Mouse (Mus musculus) cerebellum, adult 8-10 months (tissue): ENCODE data around the gene Zfp493.
A peak's percentile ranks its signal among the peaks of the same experiment; 100 is the strongest.
"Not testable (repeated sequence)": the region's sequence is repeated elsewhere in the genome, so short reads cannot be mapped to it uniquely, and the experiment has no call there.

Source experiments
- DNase-seq: peaks from one replicate; pipeline ENCODE4 v3.0.0; 2022

Gene Zfp493

DNA sequence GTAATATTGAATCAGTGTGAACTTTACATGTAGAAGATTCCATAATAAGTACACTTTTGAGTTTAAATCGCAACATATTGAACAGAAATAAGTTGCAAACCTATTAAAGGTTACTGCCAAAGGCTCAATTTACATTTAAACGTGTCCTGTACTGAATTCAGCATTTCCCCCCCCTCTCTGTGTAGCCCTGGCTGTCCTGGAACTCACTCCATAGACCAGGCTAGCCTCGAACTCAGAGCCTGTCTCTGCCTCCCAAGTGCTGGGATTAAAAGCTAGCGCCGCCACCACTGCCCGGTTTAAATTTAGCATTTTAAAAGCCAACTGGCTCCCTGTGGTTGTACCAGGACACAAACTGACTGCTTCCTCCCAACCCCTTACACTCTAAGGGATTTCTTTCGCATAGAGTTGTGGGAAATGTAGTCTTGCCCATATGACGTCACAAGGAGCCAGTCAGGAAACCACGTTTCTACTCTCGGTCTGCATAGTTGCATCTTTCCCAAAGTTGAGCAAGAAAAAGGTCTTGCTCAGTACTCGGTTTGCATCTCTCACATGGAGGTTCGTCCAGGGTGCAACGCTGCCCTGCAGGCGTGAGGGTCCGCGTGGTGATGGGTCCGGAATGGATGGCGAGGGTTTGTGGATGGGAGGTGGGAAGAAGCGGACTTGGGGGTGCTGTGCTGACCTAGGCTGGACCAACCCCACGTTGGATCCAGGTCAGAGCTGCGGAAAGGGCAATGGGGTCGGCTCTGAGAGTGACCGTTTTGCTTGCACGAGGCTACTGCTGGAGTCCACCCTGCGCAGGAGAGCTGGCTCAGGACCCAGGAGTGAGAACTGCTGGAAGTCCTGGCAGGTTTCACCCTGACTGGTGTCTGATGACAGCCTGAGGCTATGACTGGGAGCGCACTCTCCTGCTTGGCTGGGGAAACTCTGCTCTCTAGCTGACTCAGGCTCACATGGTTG lies at the start of gene Zfp493:
Gene Zfp493 (plus strand): TSS at position 429 of the 957 bp plus-strand sequence.
- DNase-seq: peak; percentile 66

DNA sequence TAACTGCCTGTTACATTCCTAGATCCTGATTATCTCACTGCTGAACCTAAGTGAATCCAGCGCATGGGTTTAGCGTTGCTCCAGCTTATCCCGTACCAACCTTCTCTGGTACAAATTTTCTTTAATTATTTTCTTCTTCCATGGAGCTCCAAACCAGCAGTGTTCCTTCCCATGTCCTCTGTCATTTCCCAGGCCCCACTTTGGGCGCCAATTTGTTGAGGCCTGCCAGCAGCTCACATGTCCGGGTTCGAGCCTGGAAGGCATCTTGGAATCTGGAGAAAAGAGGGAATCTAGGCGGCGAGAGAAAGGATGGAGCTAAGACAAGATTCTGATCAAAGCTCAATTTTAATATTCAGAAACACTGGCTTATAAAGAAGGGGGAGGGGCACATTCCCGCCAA lies 45.1 kb upstream of the Zfp493 start:
- DNase-seq: not testable (repeated sequence)

DNA sequence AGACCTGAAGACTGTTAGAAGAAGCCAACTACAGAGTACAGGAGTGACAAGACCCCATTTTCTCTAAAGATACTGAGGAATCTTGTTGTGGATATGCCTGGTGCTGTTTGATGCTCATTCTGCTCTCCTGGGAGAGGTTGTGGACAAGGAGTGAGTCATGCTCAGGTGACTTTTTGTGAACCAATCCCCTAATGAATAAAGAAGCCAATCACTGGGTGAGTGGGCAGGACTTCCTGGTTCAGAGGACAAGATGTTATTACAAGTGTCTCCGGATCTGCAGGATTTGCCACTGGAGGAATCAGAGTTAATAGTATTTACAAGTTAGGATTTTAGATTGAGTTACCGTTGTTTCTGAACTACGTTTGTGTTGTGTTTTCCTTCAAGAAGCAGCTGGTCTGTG lies 36.6 kb upstream of the Zfp493 start:
- no peak for DNase-seq

DNA sequence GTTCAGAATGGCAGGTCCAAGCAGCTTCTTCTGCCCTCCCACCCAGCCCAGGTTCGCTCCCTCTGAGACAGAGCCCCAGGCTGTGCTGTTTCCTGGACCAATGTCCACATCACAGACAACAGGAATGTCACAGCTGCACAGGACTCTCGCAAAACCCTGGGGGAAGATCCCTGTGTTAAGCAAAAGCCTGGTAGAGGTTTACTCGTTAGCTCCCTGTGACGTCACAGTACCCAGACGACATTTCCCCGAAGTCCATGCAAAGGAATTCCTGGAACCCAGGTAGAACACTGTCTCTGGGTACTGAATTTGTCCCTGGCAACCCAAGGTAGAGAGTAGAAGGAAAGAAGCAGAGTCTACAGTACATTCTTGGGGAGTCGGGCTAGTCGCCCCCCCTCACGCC lies 35.6 kb upstream of the Zfp493 start:
- DNase-seq: no peak

DNA sequence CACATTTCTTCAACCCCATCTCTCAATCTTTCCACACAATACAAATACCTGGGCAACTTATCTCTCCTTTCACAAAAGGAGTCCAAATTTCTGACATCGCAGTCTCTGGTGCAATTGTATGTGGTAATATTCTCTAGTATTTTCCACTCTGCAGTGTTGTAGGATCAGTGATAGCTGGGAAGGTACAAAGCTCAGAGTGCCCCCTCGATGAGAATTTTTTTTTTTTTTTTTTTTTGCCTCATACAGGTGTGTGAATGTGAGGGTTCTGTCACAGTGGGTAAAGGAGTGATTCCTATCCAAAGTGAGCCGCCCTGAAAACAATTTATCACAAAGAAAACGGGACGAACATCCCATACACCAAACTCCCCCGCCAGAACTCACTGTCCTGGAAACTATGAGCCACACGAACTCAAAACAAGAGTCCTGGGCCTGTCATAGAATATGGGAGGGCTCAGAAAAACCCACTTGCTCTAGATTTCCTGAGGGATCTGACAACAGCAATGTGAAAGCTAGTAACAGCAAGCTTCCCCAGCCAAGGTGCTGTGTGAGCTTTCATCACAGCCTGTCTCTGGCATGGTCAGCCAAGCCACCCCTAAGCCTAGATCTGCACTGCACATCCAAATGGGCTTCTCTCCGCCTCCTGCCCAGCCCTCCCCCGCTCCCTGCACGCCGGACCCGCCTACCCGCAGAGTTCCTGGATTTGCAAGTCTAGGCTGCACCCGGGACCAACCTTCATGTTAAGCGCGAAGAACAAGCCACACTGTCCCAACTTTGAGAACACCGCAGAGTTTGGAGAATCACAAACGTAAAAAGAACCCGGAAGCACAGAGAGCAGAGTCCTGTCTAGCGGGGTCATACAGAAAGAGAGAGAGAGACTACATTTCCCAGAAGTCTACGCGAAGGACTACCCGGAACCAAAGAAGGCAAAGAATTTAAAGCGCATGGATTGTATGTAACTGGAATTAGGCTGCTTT lies 24.9 kb upstream of the Zfp493 start, which contains the start of gene Zfp85:
Gene Zfp85 (minus strand): TSS at position 896 of the 974 bp plus-strand sequence.
- peak; percentile 60 for DNase-seq

DNA sequence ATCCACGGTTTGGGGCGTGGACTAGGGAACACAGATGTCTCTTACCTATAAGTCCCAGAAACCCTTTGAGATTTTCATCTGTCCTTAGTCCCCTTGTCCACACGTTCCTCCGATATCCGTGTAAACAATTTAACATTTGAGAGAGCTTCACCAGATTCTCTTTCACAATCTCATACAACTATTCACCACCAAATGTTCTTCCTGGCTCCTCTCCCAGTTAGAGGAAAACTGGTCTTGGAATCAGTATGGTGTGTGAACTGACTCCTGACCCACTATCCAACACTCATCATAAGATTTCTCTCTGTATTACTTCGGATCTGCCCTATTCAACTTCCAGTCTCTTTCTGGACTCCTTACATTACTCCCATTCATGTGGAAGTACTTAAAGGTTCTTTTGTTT lies 23.7 kb upstream of the Zfp493 start:
- DNase-seq: no peak

DNA sequence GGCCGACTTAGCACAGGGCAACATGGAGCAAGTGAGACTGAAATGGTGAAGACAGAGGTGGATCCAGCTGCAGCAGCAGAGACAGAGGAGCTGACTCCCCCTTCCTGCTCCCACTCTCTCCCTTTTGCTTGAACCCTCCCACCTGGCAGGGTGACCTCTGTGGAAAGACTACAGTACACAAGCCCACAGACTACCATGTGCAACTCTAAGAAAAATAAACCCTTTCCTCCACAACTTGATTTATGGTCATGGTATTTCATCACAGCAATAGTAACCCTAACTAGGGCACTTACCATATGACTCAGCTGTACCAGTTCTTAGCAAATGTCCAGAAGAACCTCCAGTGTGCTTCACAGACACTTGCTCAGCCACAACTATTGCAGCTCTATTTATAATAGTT lies 19.5 kb upstream of the Zfp493 start:
- DNase-seq: no peak

DNA sequence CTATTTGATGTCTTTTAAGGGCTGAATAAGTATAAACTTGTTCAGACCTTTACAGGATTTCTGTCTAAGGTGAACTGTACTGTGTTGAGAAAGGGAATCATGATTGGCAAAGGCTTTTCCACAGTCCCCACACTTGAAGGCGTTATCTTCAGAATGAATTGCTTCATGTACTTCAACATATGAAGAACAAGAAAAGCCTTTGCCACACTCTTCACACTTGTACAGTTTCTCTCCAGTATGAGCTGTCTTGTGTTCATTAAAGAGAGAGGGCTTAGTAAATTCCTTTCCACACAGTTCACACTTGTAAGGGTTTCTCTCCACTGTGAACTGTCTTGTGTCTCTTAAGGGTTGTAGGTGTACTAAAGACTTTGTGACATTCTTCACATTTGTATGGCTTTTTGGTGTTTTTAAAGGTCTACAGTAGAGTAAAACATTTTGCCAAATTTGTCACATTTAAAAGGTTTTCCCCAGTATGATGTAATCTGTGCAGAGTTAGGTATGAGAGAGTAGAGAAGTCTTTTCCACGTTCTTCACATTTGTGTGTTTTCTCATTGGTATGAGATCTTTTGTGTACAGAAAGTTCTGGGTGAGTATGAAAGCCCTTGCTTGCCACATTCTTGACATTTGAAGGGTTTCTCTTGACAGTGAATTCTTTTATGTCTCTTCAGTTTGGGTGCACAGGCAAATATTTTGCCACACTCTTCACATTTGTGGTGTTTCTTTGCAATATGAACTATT lies 16.3 kb upstream of the Zfp493 start:
- DNase-seq: no peak

DNA sequence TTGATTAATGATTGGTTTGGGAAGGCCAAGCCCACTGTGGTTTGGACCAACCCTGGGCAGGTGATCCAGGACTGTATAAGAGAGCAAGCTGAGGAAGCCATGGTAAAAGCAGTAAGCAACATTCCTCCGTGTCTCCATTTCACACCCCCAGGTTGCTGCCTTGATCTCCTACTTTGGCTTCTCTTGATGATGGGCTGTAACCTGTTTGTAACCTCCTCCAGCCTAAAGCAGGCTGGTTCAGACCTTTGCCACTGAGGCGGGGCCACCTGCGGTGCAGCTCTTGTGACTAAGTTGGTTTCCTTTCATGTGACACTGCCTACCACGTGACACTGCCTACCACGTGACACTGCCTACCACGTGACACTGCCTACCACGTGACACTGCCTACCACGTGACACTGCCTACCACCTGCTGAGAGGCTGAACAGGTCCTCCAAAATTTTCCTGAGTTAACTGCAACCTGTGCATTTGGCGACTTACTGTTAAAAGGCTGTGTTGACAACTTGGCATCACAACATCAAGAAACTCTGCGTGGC lies 12.5 kb downstream of the Zfp493 start:
- no peak for DNase-seq

DNA sequence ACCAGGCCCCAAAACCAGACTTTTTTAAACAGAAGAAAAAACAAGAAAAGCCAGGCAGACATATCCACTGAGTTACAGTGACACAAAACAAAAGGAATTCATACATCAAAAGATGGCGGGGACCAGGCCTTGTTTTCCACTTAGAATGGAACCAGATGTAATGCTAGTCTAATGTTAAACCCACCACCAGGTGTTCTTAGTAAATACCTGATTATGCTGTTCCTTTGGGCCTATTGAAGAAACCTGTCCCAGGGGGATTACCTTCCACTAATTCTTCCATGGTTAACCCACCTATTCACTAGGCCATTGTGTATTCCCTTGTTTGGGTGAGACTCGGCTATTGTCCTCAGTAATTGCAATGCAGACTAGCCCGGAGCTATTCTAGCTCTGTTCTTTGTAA lies 19.1 kb downstream of the Zfp493 start:
- DNase-seq: no peak

DNA sequence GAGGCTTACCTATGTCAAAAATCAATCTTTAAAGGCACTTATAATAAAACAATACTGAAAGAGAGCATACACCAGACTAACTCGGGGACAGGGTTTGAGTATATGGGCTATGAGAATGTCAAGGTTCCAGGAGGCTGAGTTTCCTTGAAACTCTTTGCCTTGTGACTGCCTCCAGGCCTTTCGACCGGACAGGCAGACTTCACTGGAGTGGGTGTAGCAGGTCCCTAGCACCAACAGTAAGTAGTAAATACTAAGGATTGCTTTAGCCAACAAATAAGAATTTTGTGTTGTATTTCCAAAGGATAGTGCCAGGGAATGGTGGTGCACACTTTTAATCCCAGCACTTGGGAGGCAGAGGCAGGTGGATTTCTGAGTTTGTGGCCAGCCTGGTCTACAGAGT lies 19.7 kb downstream of the Zfp493 start:
- not testable (repeated sequence) for DNase-seq

DNA sequence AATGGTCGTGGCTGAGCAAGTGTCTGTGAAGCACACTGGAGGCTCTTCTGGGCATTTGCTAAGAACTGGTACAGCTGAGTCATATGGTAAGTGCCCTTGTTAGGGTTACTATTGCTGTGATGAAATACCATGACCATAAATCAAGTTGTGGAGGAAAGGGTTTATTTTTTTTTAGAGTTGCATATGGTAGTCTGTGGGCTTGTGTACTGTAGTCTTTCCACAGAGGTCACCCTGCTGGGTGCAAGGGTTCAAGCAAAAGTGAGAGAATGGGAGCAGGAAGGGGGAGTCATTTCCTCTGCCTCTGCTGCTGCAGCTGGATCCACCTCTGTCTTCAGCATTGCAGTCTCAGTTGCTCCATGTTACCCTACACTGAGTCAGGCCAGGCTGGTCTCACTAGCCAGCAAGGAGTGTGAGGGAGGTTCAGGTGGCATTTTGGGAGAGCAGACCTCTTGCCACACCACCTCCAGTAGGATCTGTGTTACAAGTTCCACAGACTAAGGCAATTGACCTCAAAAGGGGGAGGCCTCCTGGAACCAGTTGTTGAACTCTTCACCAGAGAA lies 32.2 kb downstream of the Zfp493 start:
- no peak for DNase-seq

DNA sequence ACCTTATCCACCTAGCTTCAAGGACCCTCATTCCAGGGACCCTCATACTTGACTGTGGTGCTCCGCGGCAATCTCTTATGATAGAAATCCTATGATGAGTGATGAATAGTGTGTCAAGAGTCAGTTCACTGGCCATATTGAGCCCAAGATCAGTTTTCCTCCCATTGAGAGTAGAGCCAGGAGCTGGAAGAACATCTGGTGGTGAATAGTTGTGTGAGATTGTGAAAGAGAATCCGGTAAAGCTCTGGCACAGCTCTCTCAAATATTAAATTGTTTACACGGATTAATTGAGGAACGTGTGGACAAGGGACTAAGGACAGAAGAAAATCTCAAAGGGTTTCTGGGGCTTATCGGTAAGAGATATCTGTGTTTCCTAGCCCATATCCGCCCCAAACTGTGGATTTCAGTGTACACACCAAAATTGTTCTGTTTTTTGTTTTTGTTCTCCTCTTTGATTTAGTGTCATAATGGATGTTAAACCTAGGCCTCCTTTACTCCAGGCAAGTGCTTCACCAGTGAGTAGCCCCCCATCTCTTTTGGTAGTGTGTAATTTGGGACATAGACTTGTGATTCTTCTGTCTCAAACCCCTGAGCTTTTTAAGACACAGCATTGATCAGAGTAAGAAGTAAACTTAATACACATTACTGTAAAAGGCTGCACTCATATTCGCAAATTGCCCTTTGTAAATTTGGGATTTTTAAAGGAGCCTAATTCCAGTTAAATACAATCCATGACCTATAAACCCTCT lies 33.6 kb downstream of the Zfp493 start:
- no peak for DNase-seq

DNA sequence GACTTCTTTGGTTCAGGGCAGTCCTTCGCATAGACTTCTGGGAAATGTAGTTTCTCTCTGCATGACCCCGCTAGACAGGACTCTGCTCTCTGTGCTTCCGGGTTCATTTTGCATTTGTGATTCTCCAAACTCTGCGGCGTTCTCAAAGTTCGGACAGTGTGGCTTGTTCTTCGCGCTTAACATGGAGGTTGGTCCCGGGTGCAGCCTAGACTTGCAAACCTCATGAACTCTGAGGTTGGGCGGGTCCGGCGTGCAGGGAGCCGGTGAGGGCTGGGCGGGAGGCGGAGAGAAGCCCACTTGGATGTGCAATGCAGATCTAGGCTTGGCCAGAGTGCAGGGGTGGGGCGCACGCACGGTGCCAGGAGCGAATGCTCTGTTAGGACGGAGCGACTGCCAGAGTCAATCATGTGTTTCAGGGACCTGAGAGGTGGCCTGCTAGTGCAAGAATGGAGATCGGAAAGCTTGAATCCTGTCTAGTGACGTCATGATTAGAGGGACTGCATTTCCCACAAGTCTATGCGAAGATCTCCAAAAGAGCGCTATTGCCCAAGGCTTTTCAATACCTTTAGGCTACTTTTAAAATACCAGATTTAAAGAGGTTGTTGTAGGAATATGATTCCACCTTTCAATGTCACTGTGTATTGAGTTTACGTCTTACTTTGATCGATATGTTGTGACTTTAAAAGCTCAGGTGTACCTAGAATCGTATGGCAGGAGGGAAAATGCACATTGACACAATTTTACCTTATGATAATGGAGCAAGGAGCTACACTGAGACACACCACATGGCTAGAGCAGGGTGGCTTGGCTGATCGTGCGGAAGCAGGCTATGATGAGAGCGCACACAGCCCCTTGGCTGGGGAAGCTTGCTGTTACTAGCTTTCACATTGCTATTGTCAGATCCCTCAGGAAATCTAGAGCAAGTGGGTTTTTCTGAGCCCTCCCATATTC lies 34.5 kb downstream of the Zfp493 start, which contains the start of gene Zfp273:
Gene Zfp273 (plus strand): TSS at position 31 of the 951 bp plus-strand sequence.
- peak; percentile 78 for DNase-seq

DNA sequence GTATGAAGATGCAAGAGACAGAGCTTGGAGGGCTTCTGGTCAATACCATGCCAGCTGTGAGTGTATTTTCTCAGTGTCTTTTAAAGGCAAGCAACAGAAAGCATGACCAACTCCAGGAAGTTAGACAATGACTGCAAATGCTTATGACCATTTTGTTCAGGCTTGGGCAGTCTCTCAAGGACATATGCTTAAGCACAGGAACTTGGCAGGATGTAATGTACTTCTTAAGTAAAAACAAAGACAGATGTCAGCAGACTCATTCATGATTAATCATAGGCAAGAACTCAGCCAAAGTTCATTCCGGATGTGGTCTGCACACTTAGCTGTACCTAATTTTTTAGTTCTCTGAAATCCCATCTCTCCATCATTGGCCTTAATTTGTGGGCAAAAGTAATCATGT lies 39.1 kb downstream of the Zfp493 start:
- DNase-seq: no peak

DNA sequence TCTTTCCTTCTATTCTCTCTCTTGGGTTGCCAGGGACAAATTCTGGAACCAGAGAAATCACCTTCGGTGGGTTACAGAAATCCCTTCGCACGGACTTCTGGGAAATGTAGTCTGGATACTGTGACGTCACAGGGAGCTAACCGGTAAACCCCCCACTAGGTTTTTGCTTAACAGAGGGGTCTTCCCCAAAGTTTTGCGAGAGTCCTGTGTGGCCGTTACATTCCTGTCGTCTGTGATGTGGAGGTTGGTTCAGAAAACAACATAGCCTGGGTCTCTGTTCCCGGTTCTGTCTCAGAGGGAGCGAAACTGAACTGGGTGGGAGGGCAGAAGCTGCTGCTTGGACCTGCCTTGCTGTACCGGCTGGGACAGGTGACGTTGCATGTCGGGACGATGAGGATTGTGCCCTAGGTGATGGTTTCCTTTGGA lies 51.4 kb downstream of the Zfp493 start, which contains the start of gene Gm10037:
Gene Gm10037 (plus strand): TSS at position 196 of the 426 bp plus-strand sequence.
- DNase-seq: peak; percentile 57

DNA sequence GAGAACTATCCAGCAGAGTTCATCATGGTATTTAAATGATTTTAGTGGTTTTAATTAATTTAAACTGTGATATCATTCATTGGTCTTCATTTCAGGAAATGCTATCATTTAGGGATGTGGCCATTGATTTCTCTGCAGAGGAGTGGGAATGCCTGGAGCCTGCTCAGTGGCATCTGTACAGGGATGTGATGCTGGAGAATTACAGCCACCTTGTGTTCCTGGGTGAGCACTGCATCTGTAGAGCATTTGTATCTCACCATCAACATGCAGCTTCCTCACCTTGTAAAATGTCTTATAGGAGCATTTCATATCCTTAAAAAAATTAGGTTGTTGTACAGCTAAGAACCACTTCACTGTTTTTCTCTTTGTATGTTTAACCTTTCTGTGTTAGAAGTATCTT lies 53.6 kb downstream of the Zfp493 start:
- not testable (repeated sequence) for DNase-seq
